Mouse (Mus musculus) T-helper 2 cell (primary cell): ENCODE data around the gene C2cd5.

Experiments used
- in situ Hi-C: fragments of 300-600 bp; cut with MboI, MseI; formaldehyde crosslinking; loops from one replicate; pipeline ENCODE4 v1.15.1; 2025; ENCODE audit warnings: high pct_unique_total_duplicates

Gene C2cd5

GRCm38 (mm10) chr6:143115505-143115904, 15.6 kb upstream of the C2cd5 start:
- in situ Hi-C loops, result no loop called here

DNA sequence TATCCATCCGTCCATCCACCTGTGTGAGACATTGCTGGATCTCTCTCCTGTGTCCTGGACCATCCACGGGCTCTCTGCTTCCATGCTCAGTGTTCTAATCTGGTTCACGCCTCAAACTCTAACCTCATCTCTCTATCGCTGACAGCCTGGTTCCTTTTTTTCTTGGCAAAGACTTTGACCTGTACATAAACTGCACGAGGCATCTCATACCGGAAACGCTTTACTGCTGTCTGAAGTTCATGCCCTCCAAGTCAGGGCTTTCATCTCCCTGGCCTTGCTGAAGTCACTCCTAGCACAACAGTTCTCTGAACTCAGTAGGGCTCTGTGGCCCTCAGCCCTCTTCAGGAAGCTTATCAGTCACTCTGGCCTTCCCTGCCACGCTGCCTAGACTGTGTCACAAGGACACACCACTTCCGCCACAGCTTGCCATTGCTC, 15.1 kb upstream of the C2cd5 start:
- in situ Hi-C loops, result no loop called here

DNA sequence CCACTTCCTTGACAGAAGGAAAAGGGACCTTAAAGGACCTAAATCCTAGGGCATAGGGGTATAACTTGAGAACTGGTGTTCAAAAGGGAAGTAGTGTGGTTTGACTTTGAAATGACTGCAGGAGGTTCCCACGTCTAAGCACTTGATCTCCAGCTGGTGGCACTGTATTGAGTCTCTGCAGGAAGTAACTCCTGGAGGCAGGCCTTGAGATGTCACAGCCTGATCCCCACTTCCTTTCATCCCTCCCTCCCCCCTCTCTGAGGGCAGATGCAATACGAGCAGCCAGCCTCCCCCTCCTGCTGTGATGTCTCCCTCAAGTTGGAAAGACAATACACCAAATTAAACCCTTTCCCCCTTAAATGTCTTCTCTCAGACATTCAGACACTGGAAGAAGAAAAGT, 14.6 kb upstream of the C2cd5 start:
- in situ Hi-C loops, result no loop called here

DNA sequence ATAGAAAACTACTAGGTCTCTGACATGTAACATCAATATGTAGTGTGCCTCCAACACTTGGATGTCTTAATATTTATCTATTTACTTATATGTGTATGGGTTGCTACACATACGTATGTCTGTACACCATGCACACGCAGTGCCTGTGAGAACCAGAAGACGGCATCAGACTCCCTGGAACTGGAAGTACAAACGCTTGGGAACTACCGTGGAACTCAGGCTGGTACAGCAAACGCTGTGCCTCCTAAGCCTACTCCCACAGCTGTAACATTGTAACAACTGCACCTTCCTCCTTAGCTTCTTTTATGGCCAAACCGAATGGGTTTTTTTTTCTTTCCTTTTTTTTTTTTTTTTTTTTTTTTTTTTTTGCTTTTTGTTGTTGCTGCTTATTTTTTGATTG, 10.4 kb upstream of the C2cd5 start:
- in situ Hi-C loops, result no loop called here

DNA sequence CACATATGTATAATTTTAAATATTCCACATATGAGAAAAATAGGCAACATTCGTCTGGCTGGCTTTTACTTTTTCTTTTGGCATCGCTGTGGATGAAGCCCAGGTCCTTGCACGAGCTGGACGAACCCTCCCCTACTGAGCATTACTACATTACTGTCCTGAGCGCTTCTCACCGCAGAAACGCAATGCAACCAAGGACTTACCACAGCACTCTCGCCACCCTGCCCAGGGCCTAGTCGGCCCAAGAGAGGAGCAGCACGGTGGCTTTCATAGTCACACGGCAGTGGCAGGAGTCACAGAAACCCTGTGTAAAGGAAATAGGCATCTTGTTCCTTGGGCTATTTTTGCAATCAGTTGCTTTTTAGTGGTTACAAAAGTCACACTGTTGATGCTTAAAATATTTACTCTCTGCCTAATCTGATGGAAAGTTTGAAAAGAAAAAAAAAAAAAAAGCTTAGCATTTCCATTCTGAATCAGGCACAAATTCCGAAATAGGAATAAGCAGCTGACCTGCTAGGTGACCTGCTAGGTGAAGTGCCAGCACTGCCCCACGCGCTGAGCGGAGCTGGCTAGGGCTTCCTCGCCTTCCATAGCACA, 9.8 kb upstream of the C2cd5 start:
- in situ Hi-C loops, result no loop called here

GRCm38 (mm10) chr6:143108031-143108430, 8.1 kb upstream of the C2cd5 start:
- in situ Hi-C loops, result no loop called here

DNA sequence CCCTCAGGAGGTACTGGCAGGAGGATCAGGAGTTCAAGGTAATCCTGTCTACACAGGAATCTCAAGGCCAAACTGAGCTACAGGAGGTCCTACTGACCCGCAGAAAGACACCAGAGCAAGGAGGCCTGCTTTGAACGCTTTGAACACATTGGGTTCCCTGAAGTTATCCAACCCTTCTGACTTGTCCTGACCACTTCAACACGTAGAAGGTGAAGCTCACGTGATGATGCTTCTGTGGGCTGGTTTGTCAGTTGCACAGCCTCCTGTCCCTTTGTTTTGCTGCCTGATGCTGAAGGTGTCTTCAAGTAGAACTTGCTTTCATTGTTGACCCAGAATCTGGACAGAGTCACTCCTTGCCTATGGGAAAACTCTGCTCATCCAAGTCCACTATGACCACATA, 7.7 kb upstream of the C2cd5 start:
- in situ Hi-C loops, result no loop called here

- in situ Hi-C loops, result no loop called here
Measured at GRCm38 (mm10) chr6:143105766-143106165, 5.8 kb upstream of the C2cd5 start.

GRCm38 (mm10) chr6:143103981-143104680, 4.2 kb upstream of the C2cd5 start:
- in situ Hi-C loops, result loop anchor here (5.0 kb wide), 1 partner anchor 63 kb away; the partner anchor contains the start of gene Etnk1

- in situ Hi-C loops, result loop anchor here (5.0 kb wide), 1 partner anchor 67 kb away; the partner anchor contains the start of gene Etnk1
Measured at GRCm38 (mm10) chr6:143100478-143101115, 656 bp upstream of the C2cd5 start.

- in situ Hi-C loops, result no loop called here
Measured at GRCm38 (mm10) chr6:143099281-143099680, 660 bp downstream of the C2cd5 start.

DNA sequence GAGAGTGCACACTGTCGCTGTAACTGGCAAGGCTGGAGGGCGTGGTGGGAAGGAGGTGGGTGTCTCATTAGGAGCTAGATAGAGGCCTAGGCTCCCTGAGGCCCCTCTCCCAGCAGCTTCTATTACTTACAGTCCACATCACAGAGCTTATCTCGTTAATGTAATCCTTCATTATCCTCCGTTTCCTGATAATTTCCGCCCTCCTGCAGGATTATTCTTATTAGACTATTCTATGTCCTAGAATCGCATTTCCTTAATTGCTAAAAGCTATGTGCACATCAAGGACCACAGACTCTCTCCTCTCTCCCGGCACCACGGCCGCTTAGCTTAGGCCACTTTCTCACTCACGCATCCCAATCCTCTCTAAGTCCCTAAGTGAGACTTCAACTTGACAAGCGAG, 4.8 kb downstream of the C2cd5 start:
- in situ Hi-C loops, result no loop called here

- in situ Hi-C loops, result no loop called here
Measured at GRCm38 (mm10) chr6:143092856-143093255, 7.1 kb downstream of the C2cd5 start.

GRCm38 (mm10) chr6:143091076-143091475, 8.9 kb downstream of the C2cd5 start:
- in situ Hi-C loops, result no loop called here

GRCm38 (mm10) chr6:143087332-143087731, 12.6 kb downstream of the C2cd5 start:
- in situ Hi-C loops, result no loop called here

- in situ Hi-C loops, result no loop called here
Measured at GRCm38 (mm10) chr6:143085898-143086297, 14.0 kb downstream of the C2cd5 start.

GRCm38 (mm10) chr6:143084314-143085025, 15.5 kb downstream of the C2cd5 start:
- in situ Hi-C loops, result no loop called here

GRCm38 (mm10) chr6:143081479-143082106, 18.3 kb downstream of the C2cd5 start:
- in situ Hi-C loops, result no loop called here

- in situ Hi-C loops, result no loop called here
Measured at GRCm38 (mm10) chr6:143080774-143081173, 19.2 kb downstream of the C2cd5 start.

GRCm38 (mm10) chr6:143079126-143079525, 20.8 kb downstream of the C2cd5 start:
- in situ Hi-C loops, result no loop called here

- in situ Hi-C loops, result no loop called here
Measured at GRCm38 (mm10) chr6:143076461-143076860, 23.5 kb downstream of the C2cd5 start.

DNA sequence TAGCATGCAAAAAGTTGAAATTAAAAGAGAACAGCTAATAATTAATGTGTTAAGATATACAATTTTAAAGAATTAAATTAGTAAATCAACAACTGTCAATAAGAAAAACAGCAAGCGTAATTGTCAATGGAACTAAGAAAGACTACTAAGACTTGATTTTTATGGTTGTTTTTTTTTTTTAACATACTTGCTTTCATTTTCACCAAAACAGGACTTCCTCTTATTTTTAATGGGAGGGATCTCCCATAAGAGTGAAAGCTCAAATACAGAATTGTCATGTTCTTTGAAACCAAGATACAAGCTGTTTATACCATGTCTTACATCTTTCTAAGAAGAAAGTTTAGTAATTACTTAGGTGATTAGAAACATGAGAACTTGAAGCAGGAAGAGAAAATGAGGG, 26.0 kb downstream of the C2cd5 start:
- in situ Hi-C loops, result no loop called here
